Mouse (Mus musculus) cortical plate, adult 2 months (tissue): Measurements from ENCODE around the gene Kctd12.

Source experiments
- CTCF ChIP-seq: fragments of 200-500 bp; IDR thresholded peaks from 2 replicates; pipeline ENCODE4 v1.5.1; 2011; ENCODE audit warnings: mild to moderate bottlenecking, control low read depth, low read length; ENCODE audit not compliant: insufficient read depth; ENCODE audit errors: extremely low read depth
- POLR2A ChIP-seq: fragments of 200-500 bp; IDR thresholded peaks from 2 replicates; pipeline ENCODE4 v1.6.1; 2011; ENCODE audit warnings: mild to moderate bottlenecking, low read length, control low read depth; ENCODE audit not compliant: insufficient read depth; ENCODE audit errors: extremely low read depth

- no peak for TF ChIP-seq CTCF
- no peak for TF ChIP-seq POLR2A
Observed at GRCm38 (mm10) chr14:102930933-102931332, 51.5 kb downstream of the Kctd12 start.
